Mouse (Mus musculus) cerebellum, adult 9-11 months (tissue): ENCODE data around the gene Icam5.
"Not testable (repeated sequence)": the region's sequence is repeated elsewhere in the genome, so short reads cannot be mapped to it uniquely, and the experiment has no call there.

Source experiments
- DNase-seq: peaks from one replicate; pipeline ENCODE4 v3.0.0; 2022

Gene Icam5

GRCm38 (mm10) chr9:21036161-21036560 lies 4.3 kb downstream of the Icam5 start:
- no peak for DNase-seq

DNA sequence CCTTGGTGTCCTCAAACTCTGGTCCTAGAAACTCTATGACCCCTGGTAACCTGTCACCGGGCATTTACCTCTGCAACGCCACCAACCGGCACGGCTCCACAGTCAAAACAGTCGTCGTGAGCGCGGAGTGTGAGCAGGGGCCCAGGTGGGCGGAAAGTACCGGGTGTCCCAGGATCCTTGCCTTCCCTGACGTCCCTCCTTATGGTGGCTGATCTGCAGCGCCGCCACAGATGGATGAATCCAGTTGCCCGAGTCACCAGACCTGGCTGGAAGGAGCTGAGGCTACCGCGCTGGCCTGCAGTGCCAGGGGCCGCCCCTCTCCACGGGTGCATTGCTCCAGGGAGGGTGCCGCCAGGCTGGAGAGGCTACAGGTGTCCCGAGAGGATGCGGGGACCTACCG lies 4.8 kb downstream of the Icam5 start:
- DNase-seq: no peak

DNA sequence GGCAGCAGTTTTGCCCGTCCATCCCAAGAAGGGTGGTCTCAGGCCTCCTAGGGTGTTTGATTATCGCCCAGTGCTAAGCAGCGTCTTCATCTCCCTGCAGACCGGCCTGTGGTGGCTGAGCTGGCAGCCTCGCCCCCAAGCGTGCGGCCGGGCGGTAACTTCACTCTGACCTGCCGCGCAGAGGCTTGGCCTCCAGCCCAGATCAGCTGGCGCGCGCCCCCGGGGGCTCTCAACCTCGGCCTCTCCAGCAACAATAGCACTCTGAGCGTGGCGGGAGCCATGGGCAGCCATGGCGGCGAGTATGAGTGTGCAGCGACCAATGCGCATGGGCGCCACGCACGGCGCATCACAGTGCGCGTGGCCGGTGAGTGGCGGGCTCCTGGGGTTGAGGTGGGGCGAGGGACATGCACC lies 5.6 kb downstream of the Icam5 start:
- DNase-seq: no peak

- no peak for DNase-seq
Observed at GRCm38 (mm10) chr9:21039779-21040178, 7.9 kb downstream of the Icam5 start.

- DNase-seq: no peak
Observed at GRCm38 (mm10) chr9:21041308-21041707, 9.4 kb downstream of the Icam5 start.

GRCm38 (mm10) chr9:21043563-21043962 lies 11.7 kb downstream of the Icam5 start:
- no peak for DNase-seq

GRCm38 (mm10) chr9:21044785-21045184 lies 12.9 kb downstream of the Icam5 start:
- not testable (repeated sequence) for DNase-seq

- DNase-seq: no peak
Observed at GRCm38 (mm10) chr9:21045235-21045634, 13.4 kb downstream of the Icam5 start.

DNA sequence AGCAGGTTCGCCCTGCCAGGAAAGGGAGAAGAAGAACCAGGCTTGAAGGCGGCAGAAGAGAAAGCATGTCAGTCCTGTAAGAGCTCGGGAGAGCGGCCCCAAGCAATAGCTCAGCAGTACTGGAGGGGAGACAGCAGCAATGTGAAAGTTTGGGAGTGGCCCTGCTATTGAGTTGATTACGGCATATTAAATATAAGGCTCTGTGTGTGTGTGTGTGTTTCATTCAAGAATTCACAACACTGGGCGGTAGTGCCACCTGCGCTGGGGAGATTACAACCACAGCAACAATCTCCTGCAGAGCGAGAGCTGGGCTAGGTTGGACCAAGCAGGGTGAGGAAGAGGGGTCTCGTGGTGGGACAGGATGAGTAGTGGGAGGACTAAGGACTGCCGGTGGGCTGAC lies 19.7 kb downstream of the Icam5 start:
- DNase-seq: no peak

DNA sequence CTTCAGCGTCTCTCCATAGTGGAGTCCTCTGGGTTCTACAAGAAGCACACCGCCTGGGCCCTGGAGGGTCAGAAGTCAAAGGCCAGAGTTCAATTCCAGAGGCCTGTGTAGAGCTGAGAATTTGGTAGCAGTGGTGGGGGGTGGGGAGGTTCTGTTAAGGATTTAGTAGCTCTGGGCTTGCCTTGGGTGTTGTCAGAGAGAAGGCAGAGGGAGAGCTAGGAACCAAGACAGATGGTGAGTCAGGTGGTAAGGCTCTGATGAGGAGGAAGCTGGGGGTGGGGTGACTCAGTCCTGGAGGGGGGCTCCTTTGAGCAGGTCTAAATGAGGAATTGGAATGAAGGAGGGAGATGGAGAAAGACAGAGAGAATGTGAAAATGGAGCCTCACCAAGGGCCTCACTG lies 31.1 kb downstream of the Icam5 start:
- no peak for DNase-seq

GRCm38 (mm10) chr9:21067006-21067684 lies 35.3 kb downstream of the Icam5 start, which contains the start of gene Zglp1:
Zglp1 (minus strand) TSS chr9:21067093.
- DNase-seq: no peak

DNA sequence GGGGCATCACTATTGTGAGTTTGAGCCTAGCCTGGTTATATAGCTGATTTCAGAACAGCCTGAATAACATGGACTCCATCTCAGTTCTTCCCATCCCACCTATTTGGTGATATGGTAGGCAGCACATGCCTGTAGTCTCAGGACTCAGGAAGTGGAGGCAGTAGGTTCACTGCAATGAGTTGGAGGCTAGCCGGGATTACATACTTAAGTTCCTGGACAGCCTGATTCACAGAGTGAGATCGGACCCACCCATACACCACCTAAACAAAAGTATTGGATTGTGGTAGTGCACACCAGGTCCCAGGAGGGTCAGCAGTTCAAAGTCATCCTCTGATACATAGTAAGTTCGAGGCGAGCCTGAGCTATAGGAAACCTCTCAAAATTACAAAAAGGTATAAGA lies 40.8 kb downstream of the Icam5 start:
- DNase-seq: no peak

GRCm38 (mm10) chr9:21073044-21073840 lies 41.4 kb downstream of the Icam5 start, which contains the start of the genes Gm49373 and Fdx1l:
Gm49373 (minus strand) TSS chr9:21073096.
Fdx1l (minus strand) TSS chr9:21073614.
- DNase-seq: peak; percentile 90

GRCm38 (mm10) chr9:21074173-21074572 lies 42.3 kb downstream of the Icam5 start:
- DNase-seq: no peak

GRCm38 (mm10) chr9:21075625-21076024 lies 43.8 kb downstream of the Icam5 start:
- DNase-seq: no peak

DNA sequence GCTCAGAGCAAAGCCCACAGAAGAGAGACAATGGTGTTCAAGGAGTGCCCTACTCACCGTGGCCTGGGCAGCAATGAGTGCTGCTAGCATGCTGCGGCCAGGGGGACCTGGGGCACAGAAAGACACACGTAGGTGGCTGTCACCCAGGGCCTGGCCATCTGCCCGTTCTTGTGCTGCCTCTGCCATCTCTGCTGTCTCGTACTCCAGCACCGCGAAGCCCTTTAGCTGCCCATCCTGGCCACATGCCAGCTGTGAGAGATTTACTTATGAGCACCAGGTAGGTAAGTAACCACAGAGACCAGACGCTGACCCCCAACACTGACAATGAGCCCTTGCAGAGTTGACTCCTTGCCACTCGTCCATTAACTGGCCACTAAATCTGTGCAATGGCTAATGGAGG lies 49.3 kb downstream of the Icam5 start:
- no peak for DNase-seq

GRCm38 (mm10) chr9:21083324-21083723 lies 51.5 kb downstream of the Icam5 start:
- DNase-seq: no peak
